Mouse (Mus musculus): ENCODE results near the gene Lyz1. TPM values are rescaled to one million over a fixed set of nuclear protein-coding genes. Genes with fewer than 3 reads are reported as not detected.
"Not testable (repeated sequence)": the region's sequence is repeated elsewhere in the genome, so short reads cannot be mapped to it uniquely, and the experiment has no call there.

The Lyz1 gene
- polyA plus RNA-seq, 1 experiment from 2014 or later = not detected

- no peak overlapping the region for H3K4me3 ChIP-seq (replicated peaks; ENCODE audit: low read length)
- no peak overlapping the region for H3K27ac ChIP-seq (ENCODE audit: low read length)
- 54% methylated on average over 6 of the region's 6 CpGs for WGBS
- H3K9me3 ChIP-seq (ENCODE audit: control insufficient read depth, low read length) = no peaks in the 10 kb centered on the region
- no peak overlapping the region for H3K4me2 ChIP-seq (ENCODE audit: low read length)
- H3K4me1 ChIP-seq (replicated peaks; ENCODE audit: control insufficient read depth, insufficient read depth, low read length) = no peaks in the 10 kb centered on the region
- H3K27me3 ChIP-seq (replicated peaks; ENCODE audit: control insufficient read depth, insufficient read depth, low read length) = no peaks in the 10 kb centered on the region
- no peaks in the 10 kb centered on the region for H3K36me3 ChIP-seq (ENCODE audit: control insufficient read depth, insufficient read depth)
- no peak for ATAC-seq
- H3K9ac ChIP-seq (replicated peaks; ENCODE audit: low read depth, low read length) = no peak overlapping the region
These were observed 2.4 kb downstream of the Lyz1 start for GRCm38 (mm10) chr10:117290046-117290870.

- H3K4me3 ChIP-seq (replicated peaks; ENCODE audit: low read length); ATAC-seq: not testable (repeated sequence)
These were observed 3.6 kb downstream of the Lyz1 start for GRCm38 (mm10) chr10:117289034-117289505.

GRCm38 (mm10) chr10:117288197-117289033 lies 4.3 kb downstream of the Lyz1 start:
- Histone ChIP-seq H3K36me3 (ENCODE audit: control insufficient read depth, insufficient read depth) (no peaks in the 10 kb centered on the region), H3K27me3 (replicated peaks; ENCODE audit: control insufficient read depth, insufficient read depth, low read length) (no peaks in the 10 kb centered on the region), H3K9me3 (ENCODE audit: control insufficient read depth, low read length) (no peaks in the 10 kb centered on the region), H3K27ac (ENCODE audit: low read length) (no peak overlapping the region), H3K4me3 (replicated peaks; ENCODE audit: low read length) (no peak overlapping the region), H3K4me2 (ENCODE audit: low read length) (no peak overlapping the region), H3K4me1 (replicated peaks; ENCODE audit: control insufficient read depth, insufficient read depth, low read length) (no peaks in the 10 kb centered on the region), H3K9ac (replicated peaks; ENCODE audit: low read depth, low read length) (no peak overlapping the region)
- WGBS = 92% methylated on average over 9 of the region's 9 CpGs
- ATAC-seq = no peak

More at GRCm38 (mm10) chr10:117289034-117289505, 3.6 kb downstream of the Lyz1 start:
- not testable (repeated sequence) for H3K9me3 ChIP-seq (ENCODE audit: control insufficient read depth, low read length); H3K4me1 ChIP-seq (replicated peaks; ENCODE audit: control insufficient read depth, insufficient read depth, low read length); H3K36me3 ChIP-seq (ENCODE audit: control insufficient read depth, insufficient read depth); H3K27ac ChIP-seq (ENCODE audit: low read length); H3K27me3 ChIP-seq (replicated peaks; ENCODE audit: control insufficient read depth, insufficient read depth, low read length); H3K4me2 ChIP-seq (ENCODE audit: low read length); H3K9ac ChIP-seq (replicated peaks; ENCODE audit: low read depth, low read length)
- 70% methylated on average over 5 of the region's 5 CpGs for WGBS

GRCm38 (mm10) chr10:117287226-117287850 lies 5.3 kb downstream of the Lyz1 start:
- Histone ChIP-seq H3K27me3 (replicated peaks; ENCODE audit: control insufficient read depth, insufficient read depth, low read length) (no peaks in the 10 kb centered on the region), H3K9me3 (ENCODE audit: control insufficient read depth, low read length) (no peaks in the 10 kb centered on the region), H3K4me3 (replicated peaks; ENCODE audit: low read length) (no peak overlapping the region), H3K4me1 (replicated peaks; ENCODE audit: control insufficient read depth, insufficient read depth, low read length) (no peaks in the 10 kb centered on the region), H3K9ac (replicated peaks; ENCODE audit: low read depth, low read length) (no peak overlapping the region), H3K36me3 (ENCODE audit: control insufficient read depth, insufficient read depth) (no peaks in the 10 kb centered on the region), H3K27ac (ENCODE audit: low read length) (no peak overlapping the region), H3K4me2 (ENCODE audit: low read length) (no peak overlapping the region)
- ATAC-seq = no peak
- 89% methylated on average over 3 of the region's 3 CpGs for WGBS

GRCm38 (mm10) chr10:117286366-117286970 lies 6.2 kb downstream of the Lyz1 start:
- Histone ChIP-seq H3K4me1 (replicated peaks; ENCODE audit: control insufficient read depth, insufficient read depth, low read length) (no peaks in the 10 kb centered on the region), H3K4me2 (ENCODE audit: low read length) (no peak overlapping the region), H3K9ac (replicated peaks; ENCODE audit: low read depth, low read length) (no peak overlapping the region), H3K36me3 (ENCODE audit: control insufficient read depth, insufficient read depth) (no peaks in the 10 kb centered on the region), H3K4me3 (replicated peaks; ENCODE audit: low read length) (no peak overlapping the region), H3K27me3 (replicated peaks; ENCODE audit: control insufficient read depth, insufficient read depth, low read length) (no peaks in the 10 kb centered on the region), H3K9me3 (ENCODE audit: control insufficient read depth, low read length) (no peaks in the 10 kb centered on the region), H3K27ac (ENCODE audit: low read length) (no peak overlapping the region)
- WGBS = 91% methylated on average over 6 of the region's 6 CpGs
- ATAC-seq = no peak

GRCm38 (mm10) chr10:117285584-117285983 lies 7.1 kb downstream of the Lyz1 start:
- not testable (repeated sequence) for ATAC-seq; H3K27ac ChIP-seq (ENCODE audit: low read length); H3K4me2 ChIP-seq (ENCODE audit: low read length); H3K27me3 ChIP-seq (replicated peaks; ENCODE audit: control insufficient read depth, insufficient read depth, low read length); H3K36me3 ChIP-seq (ENCODE audit: control insufficient read depth, insufficient read depth); H3K4me3 ChIP-seq (replicated peaks; ENCODE audit: low read length); H3K4me1 ChIP-seq (replicated peaks; ENCODE audit: control insufficient read depth, insufficient read depth, low read length); H3K9me3 ChIP-seq (ENCODE audit: control insufficient read depth, low read length); H3K9ac ChIP-seq (replicated peaks; ENCODE audit: low read depth, low read length)
- 87% methylated on average over 3 of the region's 7 CpGs for WGBS

GRCm38 (mm10) chr10:117284578-117285520 lies 7.8 kb downstream of the Lyz1 start:
- no peaks in the 10 kb centered on the region for H3K4me1 ChIP-seq (replicated peaks; ENCODE audit: control insufficient read depth, insufficient read depth, low read length)
- WGBS = 88% methylated on average over 10 of the region's 10 CpGs
- H3K4me2 ChIP-seq (ENCODE audit: low read length) = no peak overlapping the region
- no peak overlapping the region for H3K4me3 ChIP-seq (replicated peaks; ENCODE audit: low read length)
- H3K27ac ChIP-seq (ENCODE audit: low read length) = no peak overlapping the region
- no peak for ATAC-seq
- H3K9ac ChIP-seq (replicated peaks; ENCODE audit: low read depth, low read length) = no peak overlapping the region
- no peaks in the 10 kb centered on the region for H3K9me3 ChIP-seq (ENCODE audit: control insufficient read depth, low read length)
- no peaks in the 10 kb centered on the region for H3K36me3 ChIP-seq (ENCODE audit: control insufficient read depth, insufficient read depth)
- H3K27me3 ChIP-seq (replicated peaks; ENCODE audit: control insufficient read depth, insufficient read depth, low read length) = no peaks in the 10 kb centered on the region

- no peak overlapping the region for H3K27ac ChIP-seq (ENCODE audit: low read length)
- H3K9ac ChIP-seq (replicated peaks; ENCODE audit: low read depth, low read length) = no peak overlapping the region
- H3K27me3 ChIP-seq (replicated peaks; ENCODE audit: control insufficient read depth, insufficient read depth, low read length) = no peaks in the 10 kb centered on the region
- no peak for ATAC-seq
- 87% methylated on average over 7 of the region's 7 CpGs for WGBS
- H3K4me2 ChIP-seq (ENCODE audit: low read length) = no peak overlapping the region
- H3K4me1 ChIP-seq (replicated peaks; ENCODE audit: control insufficient read depth, insufficient read depth, low read length) = no peaks in the 10 kb centered on the region
- no peaks in the 10 kb centered on the region for H3K9me3 ChIP-seq (ENCODE audit: control insufficient read depth, low read length)
- no peaks in the 10 kb centered on the region for H3K36me3 ChIP-seq (ENCODE audit: control insufficient read depth, insufficient read depth)
- no peak overlapping the region for H3K4me3 ChIP-seq (replicated peaks; ENCODE audit: low read length)
These were observed 8.6 kb downstream of the Lyz1 start for GRCm38 (mm10) chr10:117283871-117284577.

All from forebrain, embryonic 16.5 days (tissue).